Mouse (Mus musculus) neural tube, embryonic 11.5 days (tissue): Measurements from ENCODE around the gene Soga1. TPM values are rescaled to one million over a fixed set of nuclear protein-coding genes. Genes with fewer than 3 reads are reported as not detected.

Experiments used
- ATAC-seq: fragments of 200-750 bp; cut with Nextera tagmentation; 2 replicates; pipeline ENCODE4 v1.8.0; 2017; ENCODE audit warnings: moderate number of reproducible peaks, mild to moderate bottlenecking, moderate TSS enrichment, moderate library complexity; ENCODE audit not compliant: insufficient read depth, low FRiP score, low TSS enrichment
- DNase-seq: peaks from one replicate; pipeline ENCODE4 v3.0.0-alpha.2; 2015; ENCODE audit warnings: low spot score
- H3K27ac ChIP-seq: fragments of 300-500 bp; sonication (generic); 2 replicates; pipeline ENCODE4 v1.5.1; 2014; ENCODE audit warnings: low read depth, mild to moderate bottlenecking, low read length
- H3K27me3 ChIP-seq: fragments of 300-500 bp; sonication (generic); 2 replicates; pipeline ENCODE4 v1.6.1; 2014; ENCODE audit warnings: mild to moderate bottlenecking, low read length, mixed read lengths; ENCODE audit not compliant: control insufficient read depth, insufficient read depth
- H3K36me3 ChIP-seq: fragments of 300-500 bp; sonication (generic); 2 replicates; pipeline ENCODE4 v1.6.1; 2014; ENCODE audit warnings: mild to moderate bottlenecking, low read length, moderate library complexity, mixed read lengths; ENCODE audit not compliant: control insufficient read depth, insufficient read depth
- H3K4me1 ChIP-seq: fragments of 300-500 bp; sonication (generic); 2 replicates; pipeline ENCODE4 v1.6.1; 2014; ENCODE audit warnings: low read length, mixed read lengths; ENCODE audit not compliant: control insufficient read depth, insufficient read depth
- H3K4me2 ChIP-seq: fragments of 300-500 bp; sonication (generic); 2 replicates; pipeline ENCODE4 v1.6.1; 2014; ENCODE audit warnings: low read depth, mild to moderate bottlenecking, moderate library complexity
- H3K4me3 ChIP-seq: fragments of 300-500 bp; sonication (generic); 2 replicates; pipeline ENCODE4 v1.5.1; 2014; ENCODE audit warnings: low read depth, low read length
- H3K9ac ChIP-seq: fragments of 300-500 bp; sonication (generic); 2 replicates; pipeline ENCODE4 v1.6.1; 2014; ENCODE audit warnings: mild to moderate bottlenecking, low read length
- H3K9me3 ChIP-seq: fragments of 300-500 bp; sonication (generic); 2 replicates; pipeline ENCODE4 v1.6.1; 2016; ENCODE audit warnings: low read length; ENCODE audit not compliant: control insufficient read depth
- WGBS: fragments of 180-500 bp; shearing (Covaris S2); extraction: QIAGEN DNeasy Blood & Tissue Kit; methylation state at CpG from one replicate; pipeline ENCODE4 v1.1.7; 2014; 5-methylcytosine and 5-hydroxymethylcytosine counted together
- polyA plus RNA-seq: library from polyadenylated mRNA; unstranded; fragments of >200 nt; fragmentation: Nextera tagmentation; extraction: Ambion mirVana; gene quantifications from 2 replicates; pipeline ENCODE4 v1.2.1, GENCODE M21; 2014

Soga1 gene
- polyA plus RNA-seq, 1 experiment from 2014 or later, result 7.6 TPM

DNA sequence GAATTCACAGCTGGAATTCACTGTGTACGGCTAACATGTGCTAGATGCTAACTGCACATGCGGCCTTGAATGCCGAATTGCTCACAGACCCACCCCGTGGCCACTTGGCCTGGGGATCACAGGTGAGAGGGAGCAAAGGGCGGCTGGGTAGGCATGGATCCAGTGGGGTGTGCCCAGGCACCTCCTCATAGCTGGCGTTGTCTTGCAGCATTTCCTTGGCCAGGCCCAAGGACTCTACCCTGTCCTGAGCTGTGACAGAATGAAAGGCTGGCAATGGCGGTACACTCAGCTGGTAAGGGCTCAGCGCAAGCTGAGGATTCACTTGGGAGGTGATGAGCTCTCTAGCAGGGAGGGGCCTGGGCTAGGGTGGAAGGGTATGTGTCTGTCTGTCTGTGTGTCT lies 7.7 kb upstream of the Soga1 start, which contains the start of gene Tldc2:
TSS of gene Tldc2 (plus strand) at position 260 of the 400 bp plus-strand sequence.
- Histone ChIP-seq H3K27ac (no peak within 1 kb of the TSS), H3K9me3 (no peaks in the 10 kb centered on the region), H3K36me3 (no peaks in the 10 kb centered on the region), H3K27me3 (no peaks in the 10 kb centered on the region), H3K9ac (no peak within 1 kb of the TSS), H3K4me2 (no peak within 1 kb of the TSS), H3K4me3 (no peak within 1 kb of the TSS), H3K4me1 (peaks cover 5% of the 10 kb centered on the region; the same call in 1 of the 2 replicates)
- DNase-seq (no peak), ATAC-seq (no peak)
- 83% methylated on average over 8 of the region's 8 CpGs for WGBS

- ATAC-seq (no peak), DNase-seq (no peak)
- no peak overlapping the region for H3K27ac ChIP-seq
- no peak overlapping the region for H3K4me2 ChIP-seq
- peaks cover 5% of the 10 kb centered on the region; the same call in 1 of the 2 replicates for H3K4me1 ChIP-seq
- H3K27me3 ChIP-seq, result no peaks in the 10 kb centered on the region
- no peak overlapping the region for H3K4me3 ChIP-seq
- WGBS, result 91% methylated on average over 7 of the region's 7 CpGs
- no peak overlapping the region for H3K9ac ChIP-seq
- H3K36me3 ChIP-seq, result no peaks in the 10 kb centered on the region
- H3K9me3 ChIP-seq, result no peaks in the 10 kb centered on the region
These were observed 6.0 kb upstream of the Soga1 start for GRCm38 (mm10) chr2:157084831-157085585.

DNA sequence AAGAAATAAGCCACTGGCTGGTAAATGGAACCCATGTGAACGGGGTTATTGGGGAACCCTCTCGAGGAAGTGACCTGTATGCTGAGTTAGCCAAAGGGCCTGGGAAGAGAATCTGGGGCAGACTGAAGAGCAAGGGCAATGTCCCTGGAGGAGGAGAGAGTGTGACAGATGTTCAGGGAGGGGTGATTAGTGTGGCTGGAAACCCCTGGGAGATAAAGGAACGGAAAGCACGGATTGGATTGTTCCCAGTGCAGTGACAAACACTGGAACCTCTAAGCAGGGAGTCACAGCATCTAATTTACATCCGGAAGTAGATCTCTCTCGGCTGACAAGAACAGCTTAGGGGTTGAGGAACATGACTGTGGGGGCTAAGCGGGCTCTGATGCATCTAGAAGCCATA lies 2.9 kb upstream of the Soga1 start:
- Histone ChIP-seq H3K27me3 (no peaks in the 10 kb centered on the region), H3K36me3 (no peaks in the 10 kb centered on the region), H3K4me1 (peaks cover 10% of the 10 kb centered on the region), H3K27ac (no peak overlapping the region), H3K9ac (no peak overlapping the region), H3K4me3 (no peak overlapping the region), H3K4me2 (no peak overlapping the region), H3K9me3 (no peaks in the 10 kb centered on the region)
- no peak for ATAC-seq
- WGBS, result 34% methylated on average over 7 of the region's 7 CpGs
- no peak for DNase-seq

DNA sequence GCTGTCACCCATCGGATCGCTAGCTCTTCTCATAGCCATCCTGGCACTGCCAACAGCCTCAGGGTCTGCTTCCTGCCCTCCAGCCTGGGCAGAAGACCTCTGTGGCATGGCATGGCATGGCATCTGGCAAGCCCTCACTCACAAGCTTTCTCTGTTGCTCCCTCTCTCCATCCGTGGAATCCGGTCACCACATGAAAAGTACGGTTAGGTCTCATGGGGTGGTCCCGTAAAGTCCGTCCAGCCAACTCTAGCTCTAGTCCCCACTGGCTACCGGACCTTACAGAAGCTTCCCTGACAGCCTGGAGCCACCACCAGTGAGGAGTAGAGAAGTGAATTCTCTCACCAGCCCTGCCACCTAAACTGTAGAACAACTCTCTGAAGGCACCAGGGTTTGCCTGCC lies 2.3 kb upstream of the Soga1 start:
- H3K36me3 ChIP-seq, result no peaks in the 10 kb centered on the region
- H3K4me3 ChIP-seq, result no peak overlapping the region
- no peak overlapping the region for H3K27ac ChIP-seq
- no peaks in the 10 kb centered on the region for H3K9me3 ChIP-seq
- no peak overlapping the region for H3K4me2 ChIP-seq
- 93% methylated on average over 8 of the region's 8 CpGs for WGBS
- no peaks in the 10 kb centered on the region for H3K27me3 ChIP-seq
- H3K9ac ChIP-seq, result no peak overlapping the region
- peaks cover 16% of the 10 kb centered on the region for H3K4me1 ChIP-seq
- DNase-seq (no peak), ATAC-seq (no peak)

DNA sequence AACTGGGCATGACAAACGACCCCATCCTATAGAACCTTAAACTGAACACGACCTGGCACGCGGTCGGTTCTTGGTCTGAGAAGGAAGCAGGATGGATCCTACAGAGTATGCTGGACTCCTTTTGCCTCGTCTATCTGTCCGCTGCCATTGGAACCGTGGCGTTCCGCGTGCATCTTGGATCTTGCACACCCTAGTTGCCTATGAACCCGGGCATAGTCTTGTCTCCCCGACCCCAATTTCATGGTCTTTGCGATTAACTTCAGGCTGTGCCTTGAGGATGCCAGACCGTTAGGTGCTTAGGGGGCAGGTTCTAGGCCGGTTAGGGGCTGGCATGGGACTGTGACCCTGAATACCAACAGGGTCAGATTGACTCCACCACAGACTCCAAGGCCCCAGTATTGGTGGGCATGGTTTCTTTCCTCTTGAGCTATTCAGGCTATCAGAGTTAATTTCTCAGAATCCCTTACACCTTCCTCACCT lies 687 bp upstream of the Soga1 start:
- no peaks in the 10 kb centered on the region for H3K9me3 ChIP-seq
- DNase-seq (no peak), ATAC-seq (0 out of 2 replicates have a peak, but pooled peaks have one; percentile 3)
- H3K27ac ChIP-seq, result peak overlapping the region; percentile 98
- H3K27me3 ChIP-seq, result no peaks in the 10 kb centered on the region
- H3K36me3 ChIP-seq, result no peaks in the 10 kb centered on the region
- peak overlapping the region; percentile 99 for H3K9ac ChIP-seq
- H3K4me2 ChIP-seq, result peak overlapping the region; percentile 99
- 9% methylated on average over 16 of the region's 16 CpGs for WGBS
- H3K4me1 ChIP-seq, result peaks cover 31% of the 10 kb centered on the region
- peak overlapping the region; percentile 90 for H3K4me3 ChIP-seq

- Histone ChIP-seq H3K4me2 (peak overlapping the region; percentile 99), H3K36me3 (peaks cover 2% of the 10 kb centered on the region), H3K4me1 (peaks cover 36% of the 10 kb centered on the region), H3K9me3 (no peaks in the 10 kb centered on the region), H3K9ac (peak overlapping the region; percentile 99), H3K27ac (peak overlapping the region; percentile 98), H3K4me3 (peak overlapping the region; percentile 90), H3K27me3 (no peaks in the 10 kb centered on the region)
- WGBS, result under 1% methylated on average over 75 of the region's 79 CpGs
- DNase-seq, result peak; percentile 40
- ATAC-seq, result peak; percentile 4; the same call in 1 of the 2 replicates
These were observed 828 bp downstream of the Soga1 start for GRCm38 (mm10) chr2:157078059-157078792.

- Histone ChIP-seq H3K4me1 (peaks cover 36% of the 10 kb centered on the region), H3K9ac (peak overlapping the region; percentile 99), H3K4me3 (peak overlapping the region; percentile 90), H3K27me3 (no peaks in the 10 kb centered on the region), H3K4me2 (peak overlapping the region; percentile 99), H3K27ac (peak overlapping the region; percentile 44; the same call in 1 of the 2 replicates), H3K36me3 (peaks cover 4% of the 10 kb centered on the region), H3K9me3 (no peaks in the 10 kb centered on the region)
- peak; percentile 59 for DNase-seq
- WGBS, result 0% methylated on average over 15 of the region's 15 CpGs
- ATAC-seq, result no peak
These were observed 1.4 kb downstream of the Soga1 start for GRCm38 (mm10) chr2:157077641-157078058.

- H3K9me3 ChIP-seq, result no peaks in the 10 kb centered on the region
- peaks cover 35% of the 10 kb centered on the region for H3K4me1 ChIP-seq
- ATAC-seq (no peak), DNase-seq (no peak)
- peak overlapping the region; percentile 99 for H3K4me2 ChIP-seq
- H3K27me3 ChIP-seq, result no peaks in the 10 kb centered on the region
- peak overlapping the region; percentile 99 for H3K9ac ChIP-seq
- H3K36me3 ChIP-seq, result peaks cover 4% of the 10 kb centered on the region
- peak overlapping the region; percentile 90 for H3K4me3 ChIP-seq
- peak overlapping the region; percentile 44; the same call in 1 of the 2 replicates for H3K27ac ChIP-seq
- WGBS, result 28% methylated on average over 5 of the region's 5 CpGs
These were observed 1.9 kb downstream of the Soga1 start for GRCm38 (mm10) chr2:157077160-157077559.
